Mouse (Mus musculus) Patski (cell line): ENCODE measurements around the gene Epb41l4b. TPM values are rescaled to one million over a fixed set of nuclear protein-coding genes. Genes with fewer than 3 reads are reported as not detected.

Experiments used
- ATAC-seq: fragments of 100-300 bp; one replicate; pipeline ENCODE4 v1.8.0; 2021
- CTCF ChIA-PET: fragments of 350-600 bp; sonication (Branson Sonifier 250); formaldehyde crosslinking; loops from one replicate; lab custom pipeline; 2022; ENCODE audit warnings: inconsistent platforms; lab: Charles Lee
- POLR2A ChIA-PET: fragments of 350-600 bp; sonication (Branson Sonifier 250); formaldehyde crosslinking; loops from one replicate; lab custom pipeline; 2022; ENCODE audit warnings: antibody characterized with exemption, inconsistent platforms; lab: Charles Lee
- DNase-seq: peaks from one replicate; pipeline ENCODE4 v3.0.0-alpha.2; 2011; ENCODE audit warnings: low read depth, low spot score
- H3K27me3 ChIP-seq: fragments of 371-371 bp; one replicate; pipeline ENCODE4 v1.5.1; 2021
- CTCF ChIP-seq: fragments of 100-300 bp; IDR thresholded peaks from one replicate; pipeline ENCODE4 v1.5.1; 2021
- in situ Hi-C: fragments of 300-500 bp; cut with MboI; formaldehyde crosslinking; loops from 3 replicates; pipeline ENCODE4 v1.11.1; 2018; ENCODE audit warnings: low pct_unique_long_range_greater_than_20kb, mixed read lengths
- polyA plus RNA-seq: library from polyadenylated mRNA; unstranded; gene quantifications from one replicate; pipeline ENCODE4 v1.2.3, GENCODE M21; 2021

Gene Epb41l4b
- 0.22 TPM for polyA plus RNA-seq

- POLR2A ChIA-PET = no interaction called here
- TF ChIP-seq CTCF = peak; percentile 99
- CTCF ChIA-PET = interaction anchor here (0.8 kb wide), 1 partner anchor 27 kb away, joined by 3 read pairs; no protein-coding TSS in a partner anchor
- H3K27me3 ChIP-seq = peaks cover 8% of the 10 kb centered on the region
- in situ Hi-C loops = no loop called here
- no peak for DNase-seq
- peak; percentile 78 for ATAC-seq
These were observed at the start of gene Epb41l4b for GRCm38 (mm10) chr4:57143026-57143937. TSS of gene Epb41l4b (minus strand) at chr4:57143437.

- DNase-seq (no peak), ATAC-seq (no peak)
- POLR2A ChIA-PET = interaction anchor here (0.5 kb wide), 1 partner anchor 347 kb away, joined by 3 read pairs; no protein-coding TSS in a partner anchor
- H3K27me3 ChIP-seq = no peaks in the 10 kb centered on the region
- TF ChIP-seq CTCF = no peak
- CTCF ChIA-PET = no interaction called here
- in situ Hi-C loops = no loop called here
These were observed 48.5 kb upstream of the Epb41l4b start for GRCm38 (mm10) chr4:57191543-57192283.

GRCm38 (mm10) chr4:57189881-57190280 lies 46.6 kb upstream of the Epb41l4b start:
- CTCF ChIA-PET = no interaction called here
- no peak for TF ChIP-seq CTCF
- in situ Hi-C loops = no loop called here

GRCm38 (mm10) chr4:57186035-57186434 lies 42.8 kb upstream of the Epb41l4b start:
- POLR2A ChIA-PET = interaction anchor here (0.8 kb wide), 1 partner anchor 16 kb away, joined by 3 read pairs; no protein-coding TSS in a partner anchor
- in situ Hi-C loops = no loop called here
- CTCF ChIA-PET = interaction anchor here (0.6 to 1.2 kb wide), 2 partner anchors 14 to 28 kb away, joined by 3 read pairs; no protein-coding TSS in a partner anchor
- H3K27me3 ChIP-seq = no peaks in the 10 kb centered on the region
- DNase-seq (no peak), ATAC-seq (no peak)
- TF ChIP-seq CTCF = no peak

More at GRCm38 (mm10) chr4:57189881-57190280, 46.6 kb upstream of the Epb41l4b start:
- ATAC-seq (no peak), DNase-seq (no peak)
- H3K27me3 ChIP-seq = no peaks in the 10 kb centered on the region
- POLR2A ChIA-PET = interaction anchor here (0.6 kb wide), 1 partner anchor 527 kb away, joined by 5 read pairs; no protein-coding TSS in a partner anchor

GRCm38 (mm10) chr4:57185462-57185861 lies 42.2 kb upstream of the Epb41l4b start:
- ATAC-seq (no peak), DNase-seq (no peak)
- ChIA-PET POLR2A (interaction anchor here (0.8 kb wide), 1 partner anchor 17 kb away, joined by 3 read pairs; no protein-coding TSS in a partner anchor), CTCF (interaction anchor here (0.6 to 1.2 kb wide), 2 partner anchors 14 to 28 kb away, joined by 3 read pairs; no protein-coding TSS in a partner anchor)
- no peaks in the 10 kb centered on the region for H3K27me3 ChIP-seq
- TF ChIP-seq CTCF = no peak
- in situ Hi-C loops = no loop called here

GRCm38 (mm10) chr4:57183493-57183892 lies 40.3 kb upstream of the Epb41l4b start:
- in situ Hi-C loops = no loop called here
- CTCF ChIA-PET = no interaction called here
- ATAC-seq (no peak), DNase-seq (no peak)
- POLR2A ChIA-PET = interaction anchor here (1.0 kb wide), 2 partner anchors 9 to 111 kb away, joined by 3 to 4 read pairs; no protein-coding TSS in a partner anchor
- no peak for TF ChIP-seq CTCF
- H3K27me3 ChIP-seq = no peaks in the 10 kb centered on the region

GRCm38 (mm10) chr4:57181538-57181937 lies 38.3 kb upstream of the Epb41l4b start:
- in situ Hi-C loops = no loop called here
- no peak for DNase-seq
- no peaks in the 10 kb centered on the region for H3K27me3 ChIP-seq
- CTCF ChIA-PET = no interaction called here
- ATAC-seq = no peak
- POLR2A ChIA-PET = no interaction called here
- TF ChIP-seq CTCF = peak; percentile 40

- DNase-seq = no peak
- POLR2A ChIA-PET = no interaction called here
- ATAC-seq = no peak
- TF ChIP-seq CTCF = no peak
- CTCF ChIA-PET = no interaction called here
- in situ Hi-C loops = no loop called here
- H3K27me3 ChIP-seq = no peaks in the 10 kb centered on the region
These were observed 35.6 kb upstream of the Epb41l4b start for GRCm38 (mm10) chr4:57178881-57179280.

GRCm38 (mm10) chr4:57175329-57175728 lies 32.1 kb upstream of the Epb41l4b start:
- TF ChIP-seq CTCF = no peak
- H3K27me3 ChIP-seq = no peaks in the 10 kb centered on the region
- ChIA-PET POLR2A (no interaction called here), CTCF (no interaction called here)
- DNase-seq (no peak), ATAC-seq (no peak)
- in situ Hi-C loops = no loop called here

- no peaks in the 10 kb centered on the region for H3K27me3 ChIP-seq
- ATAC-seq = no peak
- POLR2A ChIA-PET = no interaction called here
- TF ChIP-seq CTCF = no peak
- CTCF ChIA-PET = no interaction called here
- in situ Hi-C loops = no loop called here
- DNase-seq = no peak
These were observed 29.6 kb upstream of the Epb41l4b start for GRCm38 (mm10) chr4:57172861-57173260.
